Mouse (Mus musculus) cortical plate, adult 2 months (tissue): ENCODE data around the gene Zbtb45. TPM values are rescaled to one million over a fixed set of nuclear protein-coding genes. Genes with fewer than 3 reads are reported as not detected.

Experiments
- H3K27ac ChIP-seq: fragments of 200-500 bp; 2 replicates; pipeline ENCODE4 v1.5.1; 2012; ENCODE audit warnings: low read length, control low read depth, inconsistent platforms; ENCODE audit not compliant: insufficient read depth
- H3K4me1 ChIP-seq: fragments of 200-500 bp; 2 replicates; pipeline ENCODE4 v1.6.1; 2011; ENCODE audit warnings: low read length; ENCODE audit not compliant: control insufficient read depth, insufficient read depth
- H3K4me3 ChIP-seq: fragments of 200-500 bp; 2 replicates; pipeline ENCODE4 v1.5.1; 2011; ENCODE audit warnings: mild to moderate bottlenecking, low read length, control low read depth; ENCODE audit not compliant: insufficient read depth
- CTCF ChIP-seq: fragments of 200-500 bp; IDR thresholded peaks from 2 replicates; pipeline ENCODE4 v1.5.1; 2011; ENCODE audit warnings: mild to moderate bottlenecking, control low read depth, low read length; ENCODE audit not compliant: insufficient read depth; ENCODE audit errors: extremely low read depth
- POLR2A ChIP-seq: fragments of 200-500 bp; IDR thresholded peaks from 2 replicates; pipeline ENCODE4 v1.6.1; 2011; ENCODE audit warnings: mild to moderate bottlenecking, low read length, control low read depth; ENCODE audit not compliant: insufficient read depth; ENCODE audit errors: extremely low read depth
- polyA plus RNA-seq: library from polyadenylated mRNA; depleted of rRNA; stranded (reverse); fragments of >200 nt; gene quantifications from 2 replicates; pipeline ENCODE4 v1.2.3, GENCODE M21; 2012

Zbtb45 gene
- polyA plus RNA-seq, 1 experiment: 32.2 TPM

DNA sequence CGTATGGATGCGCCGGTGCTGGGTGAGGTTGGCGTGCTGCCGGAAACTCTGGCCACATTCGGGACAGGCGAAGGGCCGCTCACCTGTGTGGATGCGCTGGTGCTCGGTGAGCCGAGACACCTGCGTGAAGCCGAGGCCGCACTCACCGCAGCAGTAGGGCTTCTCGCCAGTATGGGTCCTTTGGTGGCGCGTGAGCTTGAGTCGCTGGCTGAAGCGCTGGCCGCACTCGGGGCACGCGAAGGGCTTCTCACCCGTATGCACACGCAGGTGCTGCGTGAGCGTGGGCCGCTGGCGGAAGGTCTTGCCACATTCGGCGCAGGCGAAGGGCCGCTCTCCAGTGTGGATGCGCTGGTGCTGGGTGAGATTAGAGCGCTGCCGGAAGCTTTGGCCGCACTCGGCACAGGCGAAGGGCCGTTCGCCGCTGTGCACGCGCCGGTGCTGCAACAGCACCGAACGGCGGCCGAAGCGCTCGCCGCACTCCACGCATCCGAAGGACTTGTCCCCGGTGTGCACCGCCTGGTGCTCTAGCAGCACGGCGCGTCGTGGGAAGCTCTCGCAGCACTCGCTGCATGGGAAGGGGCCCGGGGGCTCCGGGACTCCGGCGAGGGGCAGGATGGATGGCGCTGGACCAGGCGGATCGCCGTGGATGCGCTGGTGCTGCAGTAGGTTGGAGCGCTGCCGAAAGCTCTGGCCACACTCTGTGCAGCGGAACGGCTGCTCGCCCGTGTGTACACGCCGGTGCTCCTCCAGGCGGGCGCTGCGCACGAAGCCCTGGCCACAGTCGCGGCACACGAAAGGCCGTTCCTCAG is 33.8 kb upstream of the Zbtb45 start:
- Histone ChIP-seq H3K4me3 (peak overlapping the region; percentile 35), H3K4me1 (peaks cover 3% of the 10 kb centered on the region; the same call in 1 of the 2 replicates), H3K27ac (peak overlapping the region; percentile 66)
- TF ChIP-seq CTCF (no peak), POLR2A (peak; percentile 29; the same call in 1 of the 2 replicates)

DNA sequence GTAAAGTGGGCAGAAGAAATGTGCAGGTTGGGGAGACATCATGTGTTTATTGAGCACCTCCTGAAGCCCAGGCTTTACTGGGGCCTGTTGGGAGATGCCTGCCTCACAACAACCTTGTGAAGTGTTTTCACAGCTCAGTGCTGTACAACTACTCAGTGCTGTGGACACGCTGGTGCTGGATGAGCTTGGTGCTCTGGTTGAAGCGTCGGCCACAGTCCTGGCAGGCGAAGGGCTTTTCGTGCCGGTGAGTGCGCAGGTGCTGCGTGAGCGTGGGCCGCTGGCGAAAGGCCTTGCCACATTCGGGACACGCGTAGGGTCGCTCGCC is 33.2 kb upstream of the Zbtb45 start:
- peak overlapping the region; percentile 35; the same call in 1 of the 2 replicates for H3K4me3 ChIP-seq
- H3K27ac ChIP-seq: peak overlapping the region; percentile 66; the same call in 1 of the 2 replicates
- TF ChIP-seq POLR2A (no peak), CTCF (no peak)
- peaks cover 3% of the 10 kb centered on the region; the same call in 1 of the 2 replicates for H3K4me1 ChIP-seq

DNA sequence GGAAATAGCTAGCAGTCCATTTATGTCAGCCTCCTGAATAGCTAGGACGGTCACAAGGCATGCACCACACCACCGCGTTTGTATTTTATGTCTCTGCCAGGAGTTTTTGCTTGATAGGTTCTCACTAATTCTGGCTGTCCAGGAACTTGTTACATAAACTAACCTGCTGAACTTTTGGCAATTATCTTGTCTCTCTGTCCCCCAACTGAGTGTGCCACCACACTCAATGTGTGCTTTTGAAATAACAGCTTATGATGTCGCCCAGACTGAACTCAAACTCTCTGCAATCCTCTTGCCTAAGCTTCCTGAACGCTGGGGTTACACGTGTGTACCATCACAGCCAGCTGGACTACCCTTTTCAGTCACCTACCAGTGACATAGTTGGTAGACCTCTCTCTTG is 32.7 kb upstream of the Zbtb45 start:
- no peak overlapping the region for H3K4me3 ChIP-seq
- H3K27ac ChIP-seq: no peak overlapping the region
- H3K4me1 ChIP-seq: peaks cover 3% of the 10 kb centered on the region; the same call in 1 of the 2 replicates
- TF ChIP-seq POLR2A (no peak), CTCF (no peak)

DNA sequence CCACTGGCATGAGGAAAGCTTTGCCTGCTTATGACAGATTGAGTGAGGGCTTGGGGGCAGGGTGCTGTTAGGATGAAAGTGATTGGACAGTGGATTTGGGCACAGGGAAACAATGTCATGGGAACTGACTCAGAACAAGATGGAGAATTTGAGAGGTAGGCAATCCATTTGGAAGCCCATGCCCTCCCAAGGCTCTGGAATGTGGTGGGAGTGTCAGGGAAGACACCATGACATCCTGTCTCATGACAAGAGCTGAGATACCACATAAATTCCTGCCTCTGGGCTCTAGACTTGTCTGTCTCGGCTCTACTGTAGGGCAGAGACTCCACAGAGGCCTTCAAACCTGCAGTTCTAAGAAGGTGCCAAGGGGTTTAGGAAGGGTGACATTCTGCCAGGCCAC is 31.4 kb upstream of the Zbtb45 start:
- H3K4me3 ChIP-seq: no peak overlapping the region
- no peak overlapping the region for H3K27ac ChIP-seq
- H3K4me1 ChIP-seq: peaks cover 3% of the 10 kb centered on the region; the same call in 1 of the 2 replicates
- no peak for TF ChIP-seq CTCF
- TF ChIP-seq POLR2A: no peak

DNA sequence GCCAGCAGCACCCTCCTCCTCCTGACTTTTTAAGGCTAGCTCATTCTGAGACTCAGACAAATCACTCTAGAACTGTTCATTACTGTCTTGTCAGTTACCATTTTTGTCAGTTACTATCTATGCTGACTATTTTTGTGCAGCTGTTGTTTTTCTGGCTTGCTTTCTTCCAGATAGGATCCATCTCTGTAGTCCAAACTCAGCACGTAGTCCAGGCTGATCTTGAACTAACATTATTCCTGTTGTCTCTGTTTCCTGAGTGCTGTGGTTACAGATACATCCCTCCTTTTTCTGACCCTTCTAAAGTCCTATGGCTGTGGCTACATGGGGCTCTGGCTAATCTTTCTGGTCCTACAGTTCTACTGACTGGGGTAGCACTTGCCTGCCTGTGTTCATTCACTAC is 29.3 kb upstream of the Zbtb45 start:
- TF ChIP-seq CTCF (no peak), POLR2A (no peak)
- Histone ChIP-seq H3K4me1 (peaks cover 3% of the 10 kb centered on the region; the same call in 1 of the 2 replicates), H3K4me3 (no peak overlapping the region; the same call in 1 of the 2 replicates), H3K27ac (peak overlapping the region; percentile 100; the same call in 1 of the 2 replicates)

DNA sequence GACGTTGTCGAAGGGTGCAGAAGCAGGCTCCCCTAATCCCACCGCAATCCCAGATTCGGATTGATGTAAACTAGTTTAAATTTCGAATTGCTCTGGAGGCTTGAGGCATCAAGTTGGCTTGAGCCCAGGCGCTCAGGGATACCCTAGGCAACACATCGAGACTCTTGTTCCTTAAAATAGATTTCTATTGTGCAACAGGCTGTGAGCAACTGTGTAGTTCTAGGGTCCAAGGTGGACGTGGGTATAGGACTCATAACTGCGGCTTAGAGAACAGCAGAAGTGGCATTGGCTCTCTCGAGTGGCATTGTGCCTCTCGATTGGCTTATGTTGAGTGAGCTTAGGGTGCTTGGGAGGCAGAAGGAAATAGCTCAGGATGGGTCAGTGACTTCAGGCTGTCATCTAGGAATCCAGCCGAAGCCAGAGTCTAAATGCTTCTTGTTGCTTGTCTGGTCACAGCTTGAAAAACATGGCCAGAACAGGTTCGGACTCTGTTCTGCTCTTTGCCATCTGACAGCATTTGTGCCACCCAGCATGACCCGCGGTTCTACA is 28.9 kb upstream of the Zbtb45 start:
- peak overlapping the region; percentile 74 for H3K4me3 ChIP-seq
- peaks cover 3% of the 10 kb centered on the region; the same call in 1 of the 2 replicates for H3K4me1 ChIP-seq
- peak overlapping the region; percentile 100 for H3K27ac ChIP-seq
- TF ChIP-seq CTCF: no peak
- TF ChIP-seq POLR2A: no peak

DNA sequence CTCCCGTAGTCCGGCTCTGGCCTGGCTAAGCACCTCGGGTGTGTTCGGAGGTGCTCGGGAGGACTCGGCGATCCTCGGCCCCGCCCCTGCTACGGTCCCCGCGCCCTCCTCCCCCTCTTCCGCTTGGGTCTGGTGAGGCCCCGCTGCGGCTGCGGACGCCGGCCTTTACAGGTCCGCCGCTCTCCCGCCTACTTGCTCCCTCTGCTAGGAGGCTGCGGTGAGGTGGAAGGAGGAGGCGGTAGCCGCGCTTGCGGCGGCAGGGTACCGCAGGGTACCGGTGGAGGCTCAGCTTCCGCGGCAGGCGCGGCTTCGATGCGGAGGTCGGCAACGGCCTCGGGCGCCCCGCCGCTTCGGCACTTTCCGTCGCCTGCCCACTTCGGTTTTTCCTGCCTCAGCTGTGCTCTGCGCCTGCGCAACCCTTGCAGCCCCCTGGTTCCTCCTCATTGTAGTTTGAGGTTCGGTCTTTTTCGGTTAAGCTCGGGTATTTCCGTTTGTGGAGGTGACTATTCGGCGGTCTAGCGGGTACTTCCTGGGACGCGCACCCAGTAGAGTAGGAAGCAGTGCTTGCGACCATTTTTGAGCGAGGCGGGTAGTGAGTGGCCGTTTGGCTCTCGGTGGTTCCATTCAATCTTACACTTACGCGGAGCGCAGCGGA is 28.2 kb upstream of the Zbtb45 start, which contains the start of gene Ube2m:
Ube2m (minus strand) TSS at position 375 of the 655 bp plus-strand sequence.
- peak within 1 kb of the TSS; percentile 74 for H3K4me3 ChIP-seq
- TF ChIP-seq CTCF: no peak
- TF ChIP-seq POLR2A: peak; percentile 55; the same call in 1 of the 2 replicates
- H3K4me1 ChIP-seq: peaks cover 3% of the 10 kb centered on the region; the same call in 1 of the 2 replicates

DNA sequence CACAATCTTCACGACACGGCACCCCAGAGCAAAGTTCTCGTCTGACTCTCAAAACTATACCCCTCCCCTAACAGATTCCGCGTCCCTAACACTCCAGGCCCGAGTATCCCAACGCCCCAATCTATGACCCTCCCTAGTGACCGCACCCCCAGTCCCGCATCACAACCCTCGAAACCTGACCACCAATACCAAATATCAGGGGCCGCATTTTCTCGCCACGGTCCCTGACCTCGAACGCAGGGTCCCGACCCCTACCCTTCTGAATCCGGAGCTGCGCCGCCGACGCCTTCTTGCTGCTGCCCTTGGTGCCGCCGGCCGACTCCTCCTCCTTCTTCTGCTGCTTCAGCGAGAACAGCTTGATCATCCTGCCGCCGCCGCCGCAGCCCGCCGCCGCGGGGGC is 27.5 kb upstream of the Zbtb45 start:
- peak overlapping the region; percentile 74 for H3K4me3 ChIP-seq
- peaks cover 3% of the 10 kb centered on the region; the same call in 1 of the 2 replicates for H3K4me1 ChIP-seq
- peak overlapping the region; percentile 91 for H3K27ac ChIP-seq
- TF ChIP-seq CTCF (no peak), POLR2A (no peak)

More for the DNA sequence above, 28.2 kb upstream of the Zbtb45 start, which contains the start of gene Ube2m:
- peak within 1 kb of the TSS; percentile 100 for H3K27ac ChIP-seq

DNA sequence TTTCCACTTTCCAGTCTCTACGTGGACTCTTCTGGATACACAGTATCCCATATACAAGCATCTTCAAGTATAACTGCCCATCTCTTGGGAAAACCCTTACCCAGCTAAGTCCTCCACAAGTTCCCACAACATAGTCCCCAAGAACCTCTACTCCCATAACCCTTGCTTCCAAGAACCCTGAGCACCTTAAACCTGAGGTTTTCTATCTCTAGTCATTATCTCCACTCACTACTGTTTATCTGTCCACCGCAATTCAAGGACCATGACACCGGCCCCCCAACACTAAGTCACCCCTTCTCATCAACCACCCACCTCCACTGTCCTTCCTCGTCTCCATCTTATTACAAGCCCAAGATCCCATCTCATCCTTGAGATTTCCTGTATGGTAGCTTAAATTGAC is 27.0 kb upstream of the Zbtb45 start:
- Histone ChIP-seq H3K4me3 (peak overlapping the region; percentile 74), H3K4me1 (peaks cover 3% of the 10 kb centered on the region; the same call in 1 of the 2 replicates), H3K27ac (0 out of 2 replicates have a peak overlapping the region, but pooled peaks have one; percentile 91)
- TF ChIP-seq POLR2A: no peak
- TF ChIP-seq CTCF: no peak
